In genomic region chr5:99339790-99340189, GRCm38 (mm10) we compare ENCODE assay signal across 8 mouse cellular contexts.
DNase-seq lines count a peak whose midpoint lies in the region; ATAC-seq and TF ChIP-seq lines count a peak whose summit lies in the region.

No protein-coding gene starts in this region.

- H3K27ac ChIP-seq in heart, embryonic 10.5 days, result peak overlapping the region; percentile 79
- H3K27ac ChIP-seq in kidney, embryonic 15.5 days, result no peak overlapping the region
- peak overlapping the region; percentile 81 for H3K27ac ChIP-seq in liver, postnatal 0 days (ENCODE audit: low read depth)
- H3K27ac ChIP-seq in small intestine, adult 2 months (ENCODE audit: insufficient read depth, low read depth, low read length), result peak overlapping the region; percentile 27
- no peak overlapping the region for H3K27ac ChIP-seq in forebrain, embryonic 14.5 days (ENCODE audit: low read depth, low read length)

- no peaks in the 10 kb centered on the region for H3K9me3 ChIP-seq in heart, embryonic 10.5 days
- H3K9me3 ChIP-seq in kidney, embryonic 15.5 days (replicated peaks), result no peaks in the 10 kb centered on the region
- no peaks in the 10 kb centered on the region for H3K9me3 ChIP-seq in liver, postnatal 0 days (ENCODE audit: low read length)
- no peaks in the 10 kb centered on the region for H3K9me3 ChIP-seq in forebrain, embryonic 14.5 days (replicated peaks; ENCODE audit: control insufficient read depth, low read length)

- ATAC-seq in kidney, embryonic 15.5 days (replicated peaks; ENCODE audit: low FRiP score), result no peak
- peak; percentile 65 for ATAC-seq in liver, postnatal 0 days
- ATAC-seq in forebrain, embryonic 14.5 days, result no peak

- peak overlapping the region; percentile 46 for H3K4me3 ChIP-seq in heart, embryonic 10.5 days
- peak overlapping the region; percentile 1; the same call in 1 of the 2 replicates for H3K4me3 ChIP-seq in kidney, embryonic 15.5 days (replicated peaks)
- H3K4me3 ChIP-seq in liver, postnatal 0 days (ENCODE audit: low read depth, low read length), result 0 out of 2 replicates have a peak overlapping the region, but pooled peaks have one; percentile 4
- peak overlapping the region; percentile 32 for H3K4me3 ChIP-seq in small intestine, adult 2 months (ENCODE audit: low read depth, low read length)
- no peak overlapping the region for H3K4me3 ChIP-seq in forebrain, embryonic 14.5 days (ENCODE audit: low read depth, low read length)

- H3K9ac ChIP-seq in kidney, embryonic 15.5 days, result no peak overlapping the region
- H3K9ac ChIP-seq in liver, postnatal 0 days (replicated peaks), result peak overlapping the region; percentile 21
- H3K9ac ChIP-seq in forebrain, embryonic 14.5 days (ENCODE audit: low read length), result no peak overlapping the region

- WGBS in heart, embryonic 10.5 days, result 12% methylated on average over 15 of the region's 15 CpGs
- 40% methylated on average over 15 of the region's 15 CpGs for WGBS in kidney, embryonic 15.5 days
- 39% methylated on average over 15 of the region's 15 CpGs for WGBS in liver, postnatal 0 days (ENCODE audit: insufficient replicate concordance)
- WGBS in small intestine, adult 2 months, result 7% methylated on average over 15 of the region's 15 CpGs
- WGBS in forebrain, embryonic 14.5 days, result 74% methylated on average over 15 of the region's 15 CpGs

- H3K4me1 ChIP-seq in heart, embryonic 10.5 days, result peaks cover 17% of the 10 kb centered on the region
- no peaks in the 10 kb centered on the region for H3K4me1 ChIP-seq in kidney, embryonic 15.5 days
- peaks cover 10% of the 10 kb centered on the region for H3K4me1 ChIP-seq in liver, postnatal 0 days (ENCODE audit: insufficient read depth)
- peaks cover 4% of the 10 kb centered on the region; the same call in 1 of the 2 replicates for H3K4me1 ChIP-seq in small intestine, adult 2 months (ENCODE audit: control insufficient read depth, insufficient read depth, insufficient read length, low read length)
- H3K4me1 ChIP-seq in forebrain, embryonic 14.5 days (ENCODE audit: control insufficient read depth, insufficient read depth, low read length), result no peaks in the 10 kb centered on the region

- peak; percentile 24 to 36 for DNase-seq in left cerebral cortex, adult 18-20 months (ENCODE audit: low spot score in 2 of 2)
- no peak for DNase-seq in left cerebral cortex, adult 11 months (ENCODE audit: low spot score)
- peak; percentile 31 to 48 for DNase-seq in cerebellum, postnatal 10 days
- peak; percentile 81 for DNase-seq in heart, embryonic 10.5 days (ENCODE audit: low spot score)
- DNase-seq in liver, postnatal 0 days, result peak; percentile 50
- no peak for DNase-seq in forebrain, embryonic 14.5 days (ENCODE audit: low spot score)

- no peaks in the 10 kb centered on the region for H3K27me3 ChIP-seq in heart, embryonic 10.5 days (ENCODE audit: insufficient read depth, poor library complexity, severe bottlenecking)
- H3K27me3 ChIP-seq in kidney, embryonic 15.5 days, result no peaks in the 10 kb centered on the region
- H3K27me3 ChIP-seq in liver, postnatal 0 days (ENCODE audit: insufficient read depth, low read length), result no peaks in the 10 kb centered on the region
- H3K27me3 ChIP-seq in small intestine, adult 2 months (ENCODE audit: control insufficient read depth, insufficient read depth, low read length), result no peaks in the 10 kb centered on the region
- no peaks in the 10 kb centered on the region for H3K27me3 ChIP-seq in forebrain, embryonic 14.5 days (replicated peaks; ENCODE audit: control insufficient read depth, insufficient read depth, low read length)

- TF ChIP-seq CTCF in liver, postnatal 0 days (IDR thresholded peaks at IDR 0.05; ENCODE audit: low read depth), result no peak
- TF ChIP-seq CTCF in small intestine, adult 2 months (IDR thresholded peaks at IDR 0.05; ENCODE audit: extremely low read depth, insufficient read length, insufficient replicate concordance, low read depth, low read length), result no peak

- no peaks in the 10 kb centered on the region for H3K36me3 ChIP-seq in heart, embryonic 10.5 days
- no peaks in the 10 kb centered on the region for H3K36me3 ChIP-seq in kidney, embryonic 15.5 days
- H3K36me3 ChIP-seq in liver, postnatal 0 days (replicated peaks; ENCODE audit: insufficient read depth, low read length), result no peaks in the 10 kb centered on the region
- no peaks in the 10 kb centered on the region for H3K36me3 ChIP-seq in small intestine, adult 2 months (ENCODE audit: control insufficient read depth, insufficient read depth, low read length)
- no peaks in the 10 kb centered on the region for H3K36me3 ChIP-seq in forebrain, embryonic 14.5 days (ENCODE audit: control insufficient read depth, insufficient read depth, low read length)

- 0 out of 2 replicates have a peak, but pooled peaks have one; percentile 22 for TF ChIP-seq POLR2A in small intestine, adult 2 months (IDR thresholded peaks at IDR 0.05; ENCODE audit: low read depth, low read length)

- TF ChIP-seq EP300 in liver, postnatal 0 days (IDR thresholded peaks at IDR 0.05; ENCODE audit: low read depth), result no peak

- peak overlapping the region; percentile 29 for H3K4me2 ChIP-seq in kidney, embryonic 15.5 days
- H3K4me2 ChIP-seq in liver, postnatal 0 days (ENCODE audit: low read depth, low read length), result peak overlapping the region; percentile 61
- H3K4me2 ChIP-seq in forebrain, embryonic 14.5 days (ENCODE audit: low read length), result no peak overlapping the region

Comparison
In these comparisons a context has a peak if more than half of its experiments do, and no peak if none do; other contexts are left out.
1. DNase-seq: peak in left cerebral cortex, adult 18-20 months (2 of 2), cerebellum, postnatal 10 days (2 of 2), heart, embryonic 10.5 days (single experiment) and liver, postnatal 0 days (single experiment); none in left cerebral cortex, adult 11 months (single experiment) and forebrain, embryonic 14.5 days (single experiment).
2. H3K27ac ChIP-seq: peak in heart, embryonic 10.5 days (single experiment), liver, postnatal 0 days (single experiment) and small intestine, adult 2 months (single experiment); none in kidney, embryonic 15.5 days (single experiment) and forebrain, embryonic 14.5 days (single experiment).